Mouse (Mus musculus): ENCODE measurements around the gene Fars2.

DNA sequence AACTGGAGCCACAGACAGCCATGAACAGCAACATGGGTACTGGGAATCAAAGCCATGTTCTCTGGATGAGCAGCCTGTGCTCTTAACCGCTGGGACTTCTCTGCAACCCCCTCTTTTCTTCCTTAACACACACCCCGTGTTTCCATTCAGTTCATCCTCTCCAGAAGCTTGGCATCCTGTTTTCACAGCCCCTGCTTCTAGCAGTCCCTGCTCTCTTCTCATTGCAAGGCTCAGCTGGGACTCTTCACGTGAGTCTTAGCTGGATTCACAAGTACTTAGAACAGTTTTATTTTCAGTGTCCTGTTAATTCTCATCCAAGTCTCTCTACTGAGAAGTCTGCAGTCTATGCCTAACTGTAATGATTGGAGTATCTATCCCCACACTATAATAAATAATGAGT lies 334.2 kb downstream of the Fars2 start:
- TF ChIP-seq POLR2A (IDR thresholded peaks at IDR 0.05; ENCODE audit: control insufficient read depth, low read depth, low read length) (no peak), CTCF (IDR thresholded peaks at IDR 0.05; ENCODE audit: control insufficient read depth, insufficient read depth, insufficient replicate concordance, low read depth, low read length) (no peak)

Data from testis, adult 2 months (tissue).